Mouse (Mus musculus) adrenal gland, adult 18-20 months (tissue): ENCODE measurements around the gene Tspan2. TPM values are rescaled to one million over a fixed set of nuclear protein-coding genes. Genes with fewer than 3 reads are reported as not detected.

Experiments
- DNase-seq, 2 experiments: peaks; one replicate each; pipeline ENCODE4 v3.0.0; 2021 to 2022; ENCODE audit warnings: low spot score in 2 of 2
- total RNA-seq, 2 experiments: library from RNA; stranded (reverse); gene quantifications; 1 replicate in 1 of 2; 2 replicates in 1 of 2; pipeline ENCODE4 v1.2.3; 2021

The Tspan2 gene
- total RNA-seq, 2 experiments from 2014 or later, result 4.8 to 6.9 TPM

GRCm38 (mm10) chr3:102733050-102733449 lies 1.3 kb upstream of the Tspan2 start:
- DNase-seq, result no peak

GRCm38 (mm10) chr3:102733936-102734312 lies 405 bp upstream of the Tspan2 start:
- DNase-seq, result no peak

- DNase-seq, result peak; percentile 10 to 43
These were observed 766 bp downstream of the Tspan2 start for GRCm38 (mm10) chr3:102735031-102735558.

DNA sequence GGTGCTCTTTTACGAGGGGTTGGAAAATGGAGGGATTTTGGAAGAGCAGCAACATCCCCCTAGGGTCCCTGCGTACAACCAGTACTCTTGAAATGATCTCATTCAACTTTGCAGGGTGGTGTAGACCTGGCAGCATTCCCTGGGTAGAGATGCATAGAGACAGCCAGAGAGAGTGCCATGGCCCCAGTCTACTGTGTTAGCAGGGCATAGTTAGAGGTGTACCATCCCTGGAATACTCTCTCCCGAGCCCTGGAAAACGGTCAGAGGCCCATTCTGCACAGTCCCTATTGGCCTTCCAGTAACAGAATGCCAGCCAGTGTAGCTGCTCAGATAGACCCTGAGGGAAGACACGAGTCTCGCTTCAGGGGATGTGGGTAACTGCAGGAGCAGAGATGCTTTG lies 1.3 kb downstream of the Tspan2 start:
- DNase-seq, result no peak

- no peak for DNase-seq
These were observed 2.1 kb downstream of the Tspan2 start for GRCm38 (mm10) chr3:102736436-102736835.

DNA sequence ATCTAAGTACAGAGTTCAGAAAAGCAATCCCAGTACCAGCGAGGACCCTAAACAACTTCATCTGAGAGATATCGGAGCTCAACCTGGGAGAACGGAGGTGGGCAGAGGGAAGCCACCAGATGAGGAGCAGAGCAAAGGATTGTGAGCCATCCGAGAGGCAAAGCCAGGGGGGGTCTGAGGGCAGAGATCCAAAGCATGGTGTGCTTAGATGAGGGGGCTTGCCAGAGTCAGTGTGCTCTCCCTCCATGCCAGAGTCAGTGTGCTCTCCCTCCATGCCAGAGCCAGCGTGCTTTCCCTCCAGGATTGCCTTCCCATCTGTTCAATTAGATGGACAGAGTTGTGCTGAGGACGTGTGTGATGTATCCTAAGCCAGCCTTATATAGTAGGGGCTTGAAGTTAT lies 2.8 kb downstream of the Tspan2 start:
- DNase-seq, result no peak

DNA sequence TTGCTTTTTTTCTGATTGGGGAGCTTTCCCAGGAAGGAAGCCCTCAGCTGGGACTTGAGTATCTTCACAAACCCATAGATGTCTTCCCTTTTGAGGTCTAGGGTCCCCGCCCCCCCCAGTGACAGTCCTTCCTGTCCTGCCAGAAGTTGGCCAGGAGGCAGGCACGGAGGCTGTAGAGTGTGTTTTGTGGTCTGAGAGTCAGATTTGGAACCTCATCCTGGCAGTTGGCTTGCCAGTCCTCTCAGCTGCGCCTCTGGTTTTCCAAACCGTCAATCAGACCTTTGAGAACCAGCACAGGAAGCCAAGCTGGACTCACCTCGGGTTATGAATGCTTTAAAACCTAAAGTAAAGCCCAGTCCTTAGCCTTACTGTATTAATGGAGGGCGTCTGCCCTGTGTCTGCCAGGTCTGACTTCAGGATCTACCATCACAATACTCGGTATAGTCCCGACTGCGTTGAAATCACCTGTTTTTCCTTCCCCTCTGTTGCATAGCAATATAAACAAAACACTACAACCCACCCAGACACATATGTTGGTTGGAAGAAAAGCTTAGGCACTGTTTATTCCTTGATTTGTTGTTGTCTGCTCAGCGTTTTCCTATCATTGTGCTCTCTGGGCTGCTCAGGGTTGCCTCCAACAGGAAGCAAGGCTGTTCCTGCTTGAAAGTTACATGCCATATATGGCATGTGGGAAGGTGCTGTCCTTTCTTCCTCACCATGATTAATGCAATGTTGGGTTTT lies 4.0 kb downstream of the Tspan2 start:
- no peak for DNase-seq

- no peak for DNase-seq
These were observed 4.6 kb downstream of the Tspan2 start for GRCm38 (mm10) chr3:102738926-102739325.

- DNase-seq, result no peak
These were observed 8.4 kb downstream of the Tspan2 start for GRCm38 (mm10) chr3:102742725-102743124.

GRCm38 (mm10) chr3:102743202-102743601 lies 8.9 kb downstream of the Tspan2 start:
- DNase-seq, result no peak

- DNase-seq, result no peak
These were observed 9.6 kb downstream of the Tspan2 start for GRCm38 (mm10) chr3:102743781-102744471.

GRCm38 (mm10) chr3:102744657-102745056 lies 10.3 kb downstream of the Tspan2 start:
- DNase-seq, result no peak

GRCm38 (mm10) chr3:102746174-102746573 lies 11.8 kb downstream of the Tspan2 start:
- no peak for DNase-seq

- DNase-seq, result no peak
These were observed 13.7 kb downstream of the Tspan2 start for GRCm38 (mm10) chr3:102748038-102748437.

DNA sequence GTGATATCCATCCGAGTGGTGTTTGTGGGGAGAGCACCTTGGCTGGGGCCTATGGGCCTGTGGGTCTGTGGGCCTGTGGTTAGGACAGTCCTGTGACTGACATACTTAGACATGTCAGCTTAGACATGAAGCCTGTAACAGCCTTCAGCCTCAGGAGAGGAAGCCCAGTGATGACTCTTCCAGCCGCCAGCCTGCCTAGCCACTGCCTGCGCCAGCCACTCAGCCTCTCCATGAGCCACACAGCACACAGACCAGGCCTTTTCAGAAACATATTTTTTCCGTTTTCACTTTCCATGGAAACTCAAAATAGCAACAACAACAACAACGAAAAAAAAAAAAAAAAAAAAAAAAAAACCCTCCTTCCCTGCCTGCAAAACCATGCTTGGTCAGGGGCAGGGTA lies 14.4 kb downstream of the Tspan2 start:
- no peak for DNase-seq

DNA sequence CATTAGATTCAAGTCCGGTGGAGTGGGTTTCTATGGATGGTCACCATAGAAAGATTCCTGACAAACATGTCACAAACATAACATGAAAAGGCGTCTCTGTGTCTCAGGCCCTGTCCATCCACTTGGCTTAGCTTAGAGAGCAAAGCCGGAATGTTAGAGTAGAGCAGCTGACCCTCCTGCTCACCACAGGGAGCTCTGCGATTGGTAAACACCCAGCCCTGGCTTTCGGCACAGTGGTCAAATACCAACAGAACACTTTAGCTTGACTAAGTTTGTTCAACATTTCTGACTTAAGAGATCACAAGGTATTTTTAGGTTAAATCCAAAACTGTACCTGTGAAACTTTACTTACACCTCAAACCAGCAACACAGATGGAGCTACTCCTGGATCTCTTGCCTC lies 16.8 kb downstream of the Tspan2 start:
- DNase-seq, result no peak

DNA sequence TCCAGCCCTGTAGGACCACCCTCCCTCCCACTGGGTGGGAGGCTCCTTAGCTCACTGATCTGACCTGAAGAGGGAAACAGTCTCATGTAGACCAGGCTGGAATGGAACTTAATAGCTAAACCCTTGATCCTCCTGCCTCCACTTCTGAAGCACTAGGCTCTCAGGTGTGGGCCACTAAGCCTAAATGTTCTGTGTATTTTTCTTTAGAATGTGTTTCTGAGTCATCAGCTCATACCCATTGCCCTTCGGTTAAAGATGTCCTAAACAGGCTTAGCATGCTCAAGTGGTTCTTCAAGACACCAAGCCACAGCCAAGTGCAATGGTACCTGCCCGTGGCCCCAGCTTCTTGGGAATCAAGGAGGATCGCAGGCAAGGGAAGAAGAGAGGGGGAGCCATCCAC lies 17.2 kb downstream of the Tspan2 start:
- no peak for DNase-seq

GRCm38 (mm10) chr3:102752053-102752452 lies 17.7 kb downstream of the Tspan2 start:
- no peak for DNase-seq

- no peak for DNase-seq
These were observed 18.1 kb downstream of the Tspan2 start for GRCm38 (mm10) chr3:102752457-102752856.

DNA sequence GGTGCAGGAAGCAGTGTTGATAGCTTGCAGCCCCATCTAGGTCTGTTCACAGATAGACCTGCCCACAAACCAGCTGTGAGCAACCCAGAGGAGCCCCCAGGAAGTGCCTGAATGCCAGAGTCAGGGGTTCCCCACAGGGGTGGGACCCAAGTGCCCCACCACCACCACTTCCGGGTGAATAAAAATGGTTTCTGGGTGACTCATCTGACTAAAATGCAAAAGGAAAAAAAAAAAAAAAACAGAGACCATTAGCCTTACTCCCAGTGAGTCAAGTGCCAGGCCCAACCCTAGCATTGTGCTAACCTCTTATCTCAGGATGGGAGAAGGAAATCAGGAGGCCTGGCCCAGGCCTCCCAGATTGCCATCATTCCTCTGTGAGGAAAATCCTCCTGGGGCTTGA lies 21.5 kb downstream of the Tspan2 start:
- DNase-seq, result no peak

- no peak for DNase-seq
These were observed 22.7 kb downstream of the Tspan2 start for GRCm38 (mm10) chr3:102757019-102757418.

- DNase-seq, result no peak
These were observed 25.9 kb downstream of the Tspan2 start for GRCm38 (mm10) chr3:102760236-102760635.

DNA sequence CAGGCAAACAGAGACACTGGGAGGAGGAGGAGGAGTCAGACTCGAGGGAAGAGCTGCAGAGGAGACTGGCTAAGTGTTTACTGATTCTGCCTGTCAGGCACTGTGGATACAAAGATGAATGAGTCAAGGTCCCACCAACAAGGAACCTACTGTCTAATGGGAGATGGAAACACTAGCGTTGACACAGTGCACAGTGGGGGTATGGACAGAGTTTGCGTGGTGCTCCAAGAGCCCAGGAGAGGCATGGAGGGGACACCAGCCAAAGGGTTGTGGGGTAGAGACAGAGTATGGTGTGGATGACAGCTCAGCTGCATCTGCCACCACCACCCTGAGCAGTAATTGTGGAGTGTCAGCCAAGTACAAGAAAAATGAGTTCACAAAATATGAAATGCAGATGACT lies 28.1 kb downstream of the Tspan2 start:
- DNase-seq, result no peak
